Mouse (Mus musculus): ENCODE results near the gene Ccdc186.
A peak's percentile ranks its signal among the peaks of the same experiment; 100 is the strongest.
"Not testable (repeated sequence)": the region's sequence is repeated elsewhere in the genome, so short reads cannot be mapped to it uniquely, and the experiment has no call there.

Ccdc186 gene

GRCm38 (mm10) chr19:56801656-56802351, 20.2 kb downstream of the Ccdc186 start:
- DNase-seq (ENCODE audit: low read depth): no peak

GRCm38 (mm10) chr19:56800930-56801655, 20.9 kb downstream of the Ccdc186 start:
- no peak for DNase-seq (ENCODE audit: low read depth)

GRCm38 (mm10) chr19:56800226-56800625, 21.8 kb downstream of the Ccdc186 start:
- no peak for DNase-seq (ENCODE audit: low read depth)

GRCm38 (mm10) chr19:56797376-56797775, 24.6 kb downstream of the Ccdc186 start:
- DNase-seq (ENCODE audit: low read depth): no peak

- no peak for DNase-seq (ENCODE audit: low read depth)
Observed at GRCm38 (mm10) chr19:56788952-56789351, 33.0 kb downstream of the Ccdc186 start.

GRCm38 (mm10) chr19:56787911-56788310, 34.1 kb downstream of the Ccdc186 start:
- no peak for DNase-seq (ENCODE audit: low read depth)

GRCm38 (mm10) chr19:56778532-56778931, 43.5 kb downstream of the Ccdc186 start:
- DNase-seq (ENCODE audit: low read depth): not testable (repeated sequence)

- DNase-seq (ENCODE audit: low read depth): peak; percentile 64
Observed at GRCm38 (mm10) chr19:56776719-56777382, 45.1 kb downstream of the Ccdc186 start.

GRCm38 (mm10) chr19:56775893-56776718, 45.9 kb downstream of the Ccdc186 start:
- DNase-seq (ENCODE audit: low read depth): no peak

GRCm38 (mm10) chr19:56774971-56775892, 46.8 kb downstream of the Ccdc186 start:
- DNase-seq (ENCODE audit: low read depth): no peak

- DNase-seq (ENCODE audit: low read depth): no peak
Observed at GRCm38 (mm10) chr19:56774408-56774962, 47.5 kb downstream of the Ccdc186 start.

GRCm38 (mm10) chr19:56773393-56773971, 48.5 kb downstream of the Ccdc186 start:
- DNase-seq (ENCODE audit: low read depth): no peak

- DNase-seq (ENCODE audit: low read depth): no peak
Observed at GRCm38 (mm10) chr19:56772158-56772557, 49.8 kb downstream of the Ccdc186 start.

- DNase-seq (ENCODE audit: low read depth): no peak
Observed at GRCm38 (mm10) chr19:56769024-56769423, 53.0 kb downstream of the Ccdc186 start.

GRCm38 (mm10) chr19:56762686-56763085, 59.3 kb downstream of the Ccdc186 start:
- no peak for DNase-seq (ENCODE audit: low read depth)

GRCm38 (mm10) chr19:56761727-56762126, 60.3 kb downstream of the Ccdc186 start:
- peak; percentile 27 for DNase-seq (ENCODE audit: low read depth)

- no peak for DNase-seq (ENCODE audit: low read depth)
Observed at GRCm38 (mm10) chr19:56761096-56761495, 60.9 kb downstream of the Ccdc186 start.

GRCm38 (mm10) chr19:56760306-56760940, 61.6 kb downstream of the Ccdc186 start:
- DNase-seq (ENCODE audit: low read depth): no peak

- peak; percentile 61 for DNase-seq (ENCODE audit: low read depth)
Observed at GRCm38 (mm10) chr19:56759740-56760139, 62.2 kb downstream of the Ccdc186 start.

- no peak for DNase-seq (ENCODE audit: low read depth)
Observed at GRCm38 (mm10) chr19:56758311-56758710, 63.7 kb downstream of the Ccdc186 start.

Measured in NIH3T3 (cell line).